Mouse (Mus musculus): ENCODE measurements at regions not wholly inside any gene's neighbourhood (a gene's known extent, or its start where the extent isn't known, plus 50 kb on each side); places are given as distances from the start of the nearest gene placed in this dataset.

DNA sequence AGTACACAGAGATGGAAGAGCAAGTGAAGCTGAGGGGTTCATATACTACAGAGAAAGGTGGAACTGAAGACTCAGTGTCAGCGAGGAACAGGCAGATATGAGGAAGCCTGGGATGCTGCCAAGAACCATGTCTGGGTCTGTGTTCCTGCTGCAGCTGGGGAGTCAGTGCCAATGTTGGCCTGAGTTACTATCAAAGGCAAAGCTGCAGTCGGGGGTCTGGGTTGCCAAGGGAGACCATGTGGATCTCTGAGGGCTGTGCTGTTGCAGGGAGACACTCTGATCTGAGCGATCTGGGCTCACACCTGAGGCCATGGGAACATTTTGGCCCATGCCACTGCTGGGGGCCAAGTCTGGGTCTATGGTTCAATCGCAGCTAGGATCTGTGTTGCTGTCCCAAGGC, 612.5 kb upstream of the Nrsn1 start:
- no peak overlapping the region for H3K4me3 ChIP-seq (ENCODE audit: low read depth, low read length)
- H3K36me3 ChIP-seq (replicated peaks; ENCODE audit: insufficient read depth, low read length): no peaks in the 10 kb centered on the region
- ATAC-seq (no peak), DNase-seq (no peak)
- H3K27ac ChIP-seq (ENCODE audit: low read depth): no peak overlapping the region
- no peaks in the 10 kb centered on the region for H3K9me3 ChIP-seq (ENCODE audit: low read length)
- no peaks in the 10 kb centered on the region for H3K27me3 ChIP-seq (ENCODE audit: insufficient read depth, low read length)
- H3K4me2 ChIP-seq (ENCODE audit: low read depth, low read length): no peak overlapping the region
- 68% methylated on average over 4 of the region's 4 CpGs for WGBS (ENCODE audit: insufficient replicate concordance)
- H3K9ac ChIP-seq (replicated peaks): no peak overlapping the region
- TF ChIP-seq EP300 (IDR thresholded peaks at IDR 0.05; ENCODE audit: low read depth) (no peak), CTCF (IDR thresholded peaks at IDR 0.05; ENCODE audit: low read depth) (no peak)
- H3K4me1 ChIP-seq (ENCODE audit: insufficient read depth): no peaks in the 10 kb centered on the region

DNA sequence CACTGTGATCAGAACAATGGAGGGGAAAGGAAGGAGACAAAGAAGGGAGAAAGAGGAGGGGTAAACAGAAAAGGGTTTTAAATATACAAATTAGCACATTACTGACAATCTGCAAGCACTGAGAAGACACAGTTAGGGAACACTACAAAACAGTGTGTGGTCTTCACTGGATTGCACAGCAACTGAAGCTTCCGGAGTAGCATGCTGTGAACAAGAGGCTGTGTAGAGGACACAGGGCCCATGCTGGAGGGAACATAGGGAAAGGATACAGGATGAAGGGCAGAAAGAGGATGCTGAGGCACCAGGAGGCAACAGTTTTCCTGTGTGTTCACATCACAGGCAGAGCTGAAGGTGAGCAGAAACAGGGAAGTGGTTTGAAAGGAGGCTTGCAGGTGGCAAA, 598.6 kb upstream of the Nrsn1 start:
- DNase-seq (no peak), ATAC-seq (no peak)
- Histone ChIP-seq H3K27ac (ENCODE audit: low read depth) (no peak overlapping the region), H3K4me3 (ENCODE audit: low read depth, low read length) (no peak overlapping the region), H3K27me3 (ENCODE audit: insufficient read depth, low read length) (no peaks in the 10 kb centered on the region), H3K9ac (replicated peaks) (no peak overlapping the region), H3K4me2 (ENCODE audit: low read depth, low read length) (no peak overlapping the region), H3K9me3 (ENCODE audit: low read length) (no peaks in the 10 kb centered on the region), H3K4me1 (ENCODE audit: insufficient read depth) (no peaks in the 10 kb centered on the region), H3K36me3 (replicated peaks; ENCODE audit: insufficient read depth, low read length) (no peaks in the 10 kb centered on the region)
- WGBS (ENCODE audit: insufficient replicate concordance): 66% methylated on average over 1 of the region's 1 CpGs
- TF ChIP-seq CTCF (IDR thresholded peaks at IDR 0.05; ENCODE audit: low read depth): no peak
- no peak for TF ChIP-seq EP300 (IDR thresholded peaks at IDR 0.05; ENCODE audit: low read depth)

GRCm38 (mm10) chr13:25858207-25858606, 587.9 kb upstream of the Nrsn1 start:
- H3K27ac ChIP-seq (ENCODE audit: low read depth): no peak overlapping the region
- H3K9me3 ChIP-seq (ENCODE audit: low read length): no peaks in the 10 kb centered on the region
- H3K4me3 ChIP-seq (ENCODE audit: low read depth, low read length): no peak overlapping the region
- no peaks in the 10 kb centered on the region for H3K4me1 ChIP-seq (ENCODE audit: insufficient read depth)
- no peak overlapping the region for H3K9ac ChIP-seq (replicated peaks)
- H3K4me2 ChIP-seq (ENCODE audit: low read depth, low read length): no peak overlapping the region
- DNase-seq (no peak), ATAC-seq (no peak)
- no peaks in the 10 kb centered on the region for H3K36me3 ChIP-seq (replicated peaks; ENCODE audit: insufficient read depth, low read length)
- no peaks in the 10 kb centered on the region for H3K27me3 ChIP-seq (ENCODE audit: insufficient read depth, low read length)
- TF ChIP-seq CTCF (IDR thresholded peaks at IDR 0.05; ENCODE audit: low read depth) (no peak), EP300 (IDR thresholded peaks at IDR 0.05; ENCODE audit: low read depth) (no peak)

DNA sequence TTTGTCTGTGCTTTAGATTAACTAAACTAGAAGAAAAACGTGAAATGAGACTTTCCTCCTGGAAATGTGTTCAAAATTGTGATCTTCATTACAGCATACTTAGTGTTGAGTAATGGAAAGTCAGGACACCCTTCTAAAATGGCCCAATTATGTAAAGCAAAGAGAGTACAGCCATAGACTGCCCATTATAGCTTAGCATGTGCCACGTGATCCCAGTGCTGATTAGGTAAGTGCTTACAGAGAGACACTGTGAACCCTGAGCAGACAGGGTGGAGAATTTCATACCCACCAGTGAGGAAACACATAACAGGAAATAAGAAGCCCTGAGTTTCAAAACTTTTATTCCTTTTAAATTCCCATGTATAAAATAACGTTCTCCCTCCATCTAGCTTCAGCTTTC, 587.3 kb upstream of the Nrsn1 start:
- WGBS (ENCODE audit: insufficient replicate concordance): 68% methylated on average over 3 of the region's 3 CpGs
- Histone ChIP-seq H3K9ac (replicated peaks) (no peak overlapping the region), H3K4me1 (ENCODE audit: insufficient read depth) (no peaks in the 10 kb centered on the region), H3K36me3 (replicated peaks; ENCODE audit: insufficient read depth, low read length) (no peaks in the 10 kb centered on the region), H3K27me3 (ENCODE audit: insufficient read depth, low read length) (no peaks in the 10 kb centered on the region), H3K27ac (ENCODE audit: low read depth) (no peak overlapping the region), H3K9me3 (ENCODE audit: low read length) (no peaks in the 10 kb centered on the region), H3K4me3 (ENCODE audit: low read depth, low read length) (no peak overlapping the region), H3K4me2 (ENCODE audit: low read depth, low read length) (no peak overlapping the region)
- DNase-seq: no peak
- TF ChIP-seq EP300 (IDR thresholded peaks at IDR 0.05; ENCODE audit: low read depth) (no peak), CTCF (IDR thresholded peaks at IDR 0.05; ENCODE audit: low read depth) (no peak)
- no peak for ATAC-seq

GRCm38 (mm10) chr13:25857096-25857495, 586.8 kb upstream of the Nrsn1 start:
- H3K9ac ChIP-seq (replicated peaks): no peak overlapping the region
- no peaks in the 10 kb centered on the region for H3K36me3 ChIP-seq (replicated peaks; ENCODE audit: insufficient read depth, low read length)
- no peak for TF ChIP-seq EP300 (IDR thresholded peaks at IDR 0.05; ENCODE audit: low read depth)
- TF ChIP-seq CTCF (IDR thresholded peaks at IDR 0.05; ENCODE audit: low read depth): no peak
- H3K4me3 ChIP-seq (ENCODE audit: low read depth, low read length): no peak overlapping the region
- WGBS (ENCODE audit: insufficient replicate concordance): 80% methylated on average over 3 of the region's 3 CpGs
- no peak overlapping the region for H3K4me2 ChIP-seq (ENCODE audit: low read depth, low read length)
- no peaks in the 10 kb centered on the region for H3K27me3 ChIP-seq (ENCODE audit: insufficient read depth, low read length)
- DNase-seq (no peak), ATAC-seq (no peak)
- H3K4me1 ChIP-seq (ENCODE audit: insufficient read depth): no peaks in the 10 kb centered on the region
- no peak overlapping the region for H3K27ac ChIP-seq (ENCODE audit: low read depth)
- H3K9me3 ChIP-seq (ENCODE audit: low read length): no peaks in the 10 kb centered on the region

DNA sequence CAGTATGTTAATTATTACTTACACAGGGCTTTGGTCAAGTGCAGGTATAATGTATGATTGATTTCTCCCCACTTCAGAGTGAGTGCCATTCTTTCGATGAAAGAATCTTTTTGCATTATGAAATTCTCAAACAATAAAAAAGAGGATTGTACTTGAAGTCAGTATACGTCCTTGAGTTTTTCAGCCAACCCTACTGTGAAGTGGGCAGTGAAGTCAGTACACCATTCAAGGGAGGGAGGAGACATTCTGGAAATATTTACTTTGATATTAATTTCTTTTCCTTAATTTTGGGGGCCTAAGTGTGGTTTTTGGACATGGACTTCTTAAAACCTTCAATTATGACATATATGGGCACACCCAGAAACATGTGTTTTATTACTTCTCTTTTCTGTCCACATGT, 586.2 kb upstream of the Nrsn1 start:
- Histone ChIP-seq H3K27me3 (ENCODE audit: insufficient read depth, low read length) (no peaks in the 10 kb centered on the region), H3K9ac (replicated peaks) (no peak overlapping the region), H3K36me3 (replicated peaks; ENCODE audit: insufficient read depth, low read length) (no peaks in the 10 kb centered on the region), H3K9me3 (ENCODE audit: low read length) (no peaks in the 10 kb centered on the region), H3K27ac (ENCODE audit: low read depth) (no peak overlapping the region), H3K4me1 (ENCODE audit: insufficient read depth) (no peaks in the 10 kb centered on the region), H3K4me2 (ENCODE audit: low read depth, low read length) (no peak overlapping the region), H3K4me3 (ENCODE audit: low read depth, low read length) (no peak overlapping the region)
- no peak for TF ChIP-seq CTCF (IDR thresholded peaks at IDR 0.05; ENCODE audit: low read depth)
- no peak for TF ChIP-seq EP300 (IDR thresholded peaks at IDR 0.05; ENCODE audit: low read depth)
- WGBS (ENCODE audit: insufficient replicate concordance): 82% methylated on average over 2 of the region's 2 CpGs
- no peak for DNase-seq
- ATAC-seq: no peak

DNA sequence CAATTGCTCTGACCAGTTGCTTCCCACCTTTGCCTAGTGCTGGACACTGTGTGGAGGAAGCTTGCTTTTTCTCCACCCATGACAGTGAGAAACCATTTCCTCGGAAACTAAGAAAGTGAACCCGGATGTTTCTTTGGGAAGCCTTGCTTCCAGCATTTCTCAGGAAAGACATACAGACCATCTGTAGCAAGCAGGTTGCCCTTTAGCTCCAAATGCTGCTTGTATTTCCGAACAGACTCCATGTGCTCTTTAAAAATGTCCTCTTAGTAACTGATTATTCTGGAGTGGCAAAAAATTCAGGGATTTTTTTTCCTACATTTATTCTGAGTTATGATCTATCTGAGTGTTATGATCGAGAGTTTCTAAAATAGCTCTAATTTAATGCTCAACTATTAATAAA, 577.9 kb upstream of the Nrsn1 start:
- no peaks in the 10 kb centered on the region for H3K27me3 ChIP-seq (ENCODE audit: insufficient read depth, low read length)
- TF ChIP-seq EP300 (IDR thresholded peaks at IDR 0.05; ENCODE audit: low read depth) (no peak), CTCF (IDR thresholded peaks at IDR 0.05; ENCODE audit: low read depth) (no peak)
- no peak for ATAC-seq
- no peak for DNase-seq
- no peak overlapping the region for H3K27ac ChIP-seq (ENCODE audit: low read depth)
- H3K4me3 ChIP-seq (ENCODE audit: low read depth, low read length): no peak overlapping the region
- H3K36me3 ChIP-seq (replicated peaks; ENCODE audit: insufficient read depth, low read length): no peaks in the 10 kb centered on the region
- WGBS (ENCODE audit: insufficient replicate concordance): 62% methylated on average over 4 of the region's 4 CpGs
- H3K9ac ChIP-seq (replicated peaks): no peak overlapping the region
- H3K4me1 ChIP-seq (ENCODE audit: insufficient read depth): no peaks in the 10 kb centered on the region
- H3K9me3 ChIP-seq (ENCODE audit: low read length): no peaks in the 10 kb centered on the region
- H3K4me2 ChIP-seq (ENCODE audit: low read depth, low read length): no peak overlapping the region
